Mouse (Mus musculus) kidney, postnatal 0 days (tissue): ENCODE data around the gene Kif17. TPM values are rescaled to one million over a fixed set of nuclear protein-coding genes. Genes with fewer than 3 reads are reported as not detected.

Experiments used
- ATAC-seq: fragments of 200-750 bp; cut with Nextera tagmentation; replicated peaks from 2 replicates; pipeline ENCODE4 v1.8.0; 2017; ENCODE audit warnings: low read depth, moderate number of reproducible peaks, moderate TSS enrichment, moderate library complexity; ENCODE audit not compliant: low FRiP score
- DNase-seq: peaks from one replicate; pipeline ENCODE4 v3.0.0-alpha.2; 2016; ENCODE audit warnings: low spot score
- H3K27ac ChIP-seq: fragments of 300-500 bp; sonication (generic); 2 replicates; pipeline ENCODE4 v1.5.1; 2014; ENCODE audit warnings: mild to moderate bottlenecking
- H3K27me3 ChIP-seq: fragments of 300-500 bp; sonication (generic); 2 replicates; pipeline ENCODE4 v1.6.1; 2014; ENCODE audit warnings: low read length, mixed read lengths; ENCODE audit not compliant: insufficient read depth
- H3K36me3 ChIP-seq: fragments of 300-500 bp; sonication (generic); 2 replicates; pipeline ENCODE4 v1.6.1; 2014; ENCODE audit warnings: low read length, mixed read lengths; ENCODE audit not compliant: insufficient read depth
- H3K4me1 ChIP-seq: fragments of 300-500 bp; sonication (generic); replicated peaks from 2 replicates; pipeline ENCODE4 v1.6.1; 2014; ENCODE audit warnings: antibody characterized with exemption, low read length, mixed read lengths; ENCODE audit not compliant: insufficient read depth
- H3K4me2 ChIP-seq: fragments of 300-500 bp; sonication (generic); 2 replicates; pipeline ENCODE4 v1.6.1; 2014; ENCODE audit warnings: mild to moderate bottlenecking, low read length, moderate library complexity, mixed read lengths
- H3K4me3 ChIP-seq: fragments of 300-500 bp; sonication (generic); replicated peaks from 2 replicates; pipeline ENCODE4 v1.5.1; 2014; ENCODE audit warnings: low read depth, low read length
- H3K9ac ChIP-seq: fragments of 300-500 bp; sonication (generic); 2 replicates; pipeline ENCODE4 v1.6.1; 2014; ENCODE audit warnings: low read depth, low read length
- H3K9me3 ChIP-seq: fragments of 300-500 bp; sonication (generic); replicated peaks from 2 replicates; pipeline ENCODE4 v1.6.1; 2016; ENCODE audit warnings: low read length, inconsistent platforms, mixed read lengths
- CTCF ChIP-seq: IDR thresholded peaks from 2 replicates; pipeline ENCODE4 v1.5.1; 2016; ENCODE audit warnings: antibody characterized with exemption, low read depth, mild to moderate bottlenecking, moderate library complexity
- WGBS: fragments of 180-500 bp; shearing (Covaris S2); extraction: QIAGEN DNeasy Blood & Tissue Kit; methylation state at CpG from one replicate; pipeline ENCODE4 v1.1.7; 2014; 5-methylcytosine and 5-hydroxymethylcytosine counted together
- polyA plus RNA-seq: library from polyadenylated mRNA; unstranded; fragments of >200 nt; fragmentation: Nextera tagmentation; extraction: Ambion mirVana; gene quantifications from 2 replicates; pipeline ENCODE4 v1.2.1, GENCODE M21; 2015

Gene Kif17
- polyA plus RNA-seq, 1 experiment from 2014 or later: 0.66 TPM

DNA sequence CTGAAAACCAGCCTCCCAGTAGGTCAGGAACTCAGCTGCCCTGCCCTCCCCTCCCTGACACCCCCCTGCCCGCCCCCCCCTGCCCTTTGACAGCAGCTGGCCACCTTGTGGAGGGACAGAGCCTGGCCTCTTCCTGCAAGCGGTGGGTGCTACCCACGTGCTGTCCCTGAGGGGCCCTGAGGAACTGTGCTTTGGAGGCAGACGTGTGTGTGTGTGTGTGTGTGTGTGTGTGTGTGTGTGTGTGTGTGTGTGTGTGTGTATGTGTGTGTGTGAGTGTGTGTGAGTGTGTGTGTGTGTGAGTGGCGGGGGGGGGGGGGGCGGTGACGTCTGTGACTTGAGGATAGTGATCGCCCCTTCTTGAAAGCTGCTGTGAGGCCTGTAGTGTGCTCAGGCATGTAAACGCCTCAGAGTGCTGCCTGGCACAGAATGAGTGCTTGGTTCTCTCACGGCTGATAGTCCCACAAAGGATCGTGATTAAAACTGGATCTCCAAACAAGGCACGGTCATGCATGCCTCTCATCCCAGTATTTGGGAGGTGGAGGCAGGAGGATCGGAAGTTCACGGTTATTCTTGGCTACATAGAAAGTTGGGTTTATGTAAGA is 43.8 kb downstream of the Kif17 start:
- Histone ChIP-seq H3K27ac (no peak overlapping the region), H3K4me1 (no peaks in the 10 kb centered on the region), H3K27me3 (no peaks in the 10 kb centered on the region), H3K4me3 (no peak overlapping the region), H3K4me2 (no peak overlapping the region), H3K9me3 (no peaks in the 10 kb centered on the region), H3K9ac (no peak overlapping the region), H3K36me3 (no peaks in the 10 kb centered on the region)
- ATAC-seq (no peak), DNase-seq (no peak)
- TF ChIP-seq CTCF: no peak
- WGBS: 80% methylated on average over 11 of the region's 14 CpGs

DNA sequence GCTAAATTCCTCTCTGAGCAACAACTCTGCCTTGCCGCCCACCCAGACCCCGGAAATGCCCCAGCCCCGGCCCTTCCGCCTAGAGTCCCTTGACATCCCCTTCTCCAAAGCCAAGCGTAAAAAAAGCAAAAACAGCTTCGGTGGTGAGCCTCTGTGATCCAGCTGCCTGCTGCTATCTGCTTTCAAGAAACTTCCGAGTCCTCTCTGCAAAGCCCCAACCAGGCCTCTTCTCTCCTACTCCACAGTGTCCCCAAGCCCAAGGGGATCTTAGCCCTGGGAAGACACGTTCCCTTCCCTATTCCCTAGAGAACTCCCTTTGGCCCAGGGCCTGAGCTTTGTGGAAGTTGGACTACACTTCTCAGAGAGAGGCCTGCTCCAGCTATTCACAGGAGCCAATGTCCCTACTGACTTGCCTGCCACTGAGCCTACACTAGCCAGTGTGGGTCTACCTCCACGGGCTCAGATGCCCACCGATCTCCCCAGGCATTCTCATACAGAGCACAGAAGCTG is 51.1 kb downstream of the Kif17 start:
- no peak for TF ChIP-seq CTCF
- Histone ChIP-seq H3K4me2 (no peak overlapping the region), H3K36me3 (no peaks in the 10 kb centered on the region), H3K27ac (no peak overlapping the region), H3K9me3 (no peaks in the 10 kb centered on the region), H3K4me1 (peaks cover 12% of the 10 kb centered on the region), H3K27me3 (no peaks in the 10 kb centered on the region), H3K9ac (no peak overlapping the region), H3K4me3 (no peak overlapping the region)
- ATAC-seq: no peak
- WGBS: 89% methylated on average over 10 of the region's 10 CpGs
- DNase-seq: no peak

DNA sequence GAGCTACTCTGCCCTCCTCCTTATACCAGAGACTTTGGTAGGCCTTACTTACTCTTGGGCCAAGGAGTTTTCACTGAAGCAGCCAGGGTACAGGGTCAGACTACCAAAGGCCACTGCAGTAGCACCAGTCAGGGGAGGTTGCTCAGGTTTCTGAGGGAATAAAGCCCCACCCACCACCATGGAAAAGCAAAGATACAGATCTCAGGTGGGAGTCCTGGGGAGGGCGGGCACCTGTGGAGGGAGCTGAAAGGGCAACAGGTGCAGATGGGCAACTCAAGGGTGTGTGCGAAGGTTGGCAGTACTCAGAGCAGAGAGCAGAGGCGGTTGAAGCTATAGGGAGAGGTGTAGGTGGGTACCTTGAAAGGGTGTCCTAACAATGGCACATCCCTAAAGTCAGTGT is 52.8 kb downstream of the Kif17 start:
- H3K9me3 ChIP-seq: no peaks in the 10 kb centered on the region
- H3K4me1 ChIP-seq: peaks cover 12% of the 10 kb centered on the region
- TF ChIP-seq CTCF: no peak
- no peak for DNase-seq
- no peaks in the 10 kb centered on the region for H3K27me3 ChIP-seq
- no peak overlapping the region for H3K4me3 ChIP-seq
- ATAC-seq: no peak
- 86% methylated on average over 3 of the region's 3 CpGs for WGBS
- H3K36me3 ChIP-seq: 0 out of 2 replicates have a peak, but pooled peaks cover 9% of the 10 kb centered on the region
- no peak overlapping the region for H3K4me2 ChIP-seq
- H3K9ac ChIP-seq: no peak overlapping the region
- H3K27ac ChIP-seq: no peak overlapping the region

DNA sequence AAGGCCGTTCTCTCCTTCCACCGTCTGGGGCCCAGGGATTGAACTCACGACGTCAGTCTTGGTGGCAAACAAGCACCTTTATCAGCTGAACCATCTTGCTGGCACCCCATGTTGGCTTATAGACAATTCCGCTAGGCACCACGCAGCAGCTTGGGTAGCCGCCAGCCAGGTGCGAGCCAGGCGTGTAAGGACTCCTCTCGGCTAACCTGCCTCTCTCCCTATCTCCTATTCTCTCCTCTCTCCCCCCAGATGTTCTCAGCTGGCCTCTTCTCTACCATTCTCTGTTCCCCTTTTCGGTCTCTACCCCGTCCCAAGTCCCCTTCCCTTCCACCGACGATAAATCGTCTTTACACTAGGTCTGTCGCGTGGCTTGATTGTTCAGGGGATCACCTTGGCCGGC is 53.5 kb downstream of the Kif17 start:
- H3K4me2 ChIP-seq: peak overlapping the region; percentile 60
- DNase-seq: no peak
- peaks cover 12% of the 10 kb centered on the region for H3K4me1 ChIP-seq
- no peak for ATAC-seq
- 0 out of 2 replicates have a peak, but pooled peaks cover 9% of the 10 kb centered on the region for H3K36me3 ChIP-seq
- 11% methylated on average over 18 of the region's 18 CpGs for WGBS
- no peaks in the 10 kb centered on the region for H3K9me3 ChIP-seq
- H3K27me3 ChIP-seq: no peaks in the 10 kb centered on the region
- H3K27ac ChIP-seq: peak overlapping the region; percentile 9; the same call in 1 of the 2 replicates
- TF ChIP-seq CTCF: no peak
- H3K4me3 ChIP-seq: peak overlapping the region; percentile 97
- H3K9ac ChIP-seq: peak overlapping the region; percentile 51

DNA sequence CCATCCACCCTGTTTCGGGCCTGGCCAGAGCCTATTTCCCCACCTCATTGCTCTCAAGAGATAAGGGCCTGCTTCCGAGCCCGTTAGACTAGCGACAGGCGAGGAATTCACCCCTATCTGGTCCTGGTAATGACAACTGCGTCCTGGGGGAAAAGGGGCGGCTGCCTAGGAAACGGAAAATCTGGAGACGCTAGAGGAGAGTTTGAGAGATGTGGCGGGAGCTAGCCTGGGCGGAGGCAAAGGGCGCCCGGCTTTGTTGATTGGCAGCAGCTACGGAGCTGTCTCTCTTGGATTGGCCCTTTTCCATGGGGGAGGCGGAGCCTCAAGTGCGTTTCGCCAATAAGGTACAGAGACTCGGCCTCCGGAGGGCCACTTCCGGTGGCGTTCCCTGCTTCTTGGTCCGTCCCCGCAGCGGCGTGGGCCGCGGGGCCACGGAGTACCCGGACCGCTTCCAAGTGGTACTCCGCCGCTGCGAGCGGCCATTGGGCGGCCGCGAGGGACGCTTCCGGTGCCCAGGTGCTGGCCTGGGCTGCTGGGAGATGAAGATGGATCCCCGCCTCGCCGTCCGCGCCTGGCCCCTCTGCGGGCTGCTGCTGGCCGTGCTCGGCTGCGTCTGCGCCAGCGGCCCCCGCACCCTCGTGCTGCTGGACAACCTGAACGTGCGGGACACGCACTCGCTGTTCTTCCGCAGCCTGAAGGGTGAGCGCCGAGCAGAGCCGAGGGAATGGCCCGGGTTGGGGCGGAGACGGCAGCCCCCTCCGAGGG is 54.3 kb downstream of the Kif17 start, which contains the start of gene Ddost:
Gene Ddost (plus strand): TSS at position 391 of the 765 bp plus-strand sequence.
- WGBS: under 1% methylated on average over 64 of the region's 64 CpGs
- TF ChIP-seq CTCF: no peak
- H3K27me3 ChIP-seq: no peaks in the 10 kb centered on the region
- DNase-seq (peak; percentile 99), ATAC-seq (peak; percentile 97)
- H3K4me1 ChIP-seq: peaks cover 12% of the 10 kb centered on the region
- peak within 1 kb of the TSS; percentile 90 for H3K9ac ChIP-seq
- peak within 1 kb of the TSS; percentile 97 for H3K4me3 ChIP-seq
- no peaks in the 10 kb centered on the region for H3K9me3 ChIP-seq
- peaks cover 17% of the 10 kb centered on the region; the same call in 1 of the 2 replicates for H3K36me3 ChIP-seq
- peak within 1 kb of the TSS; percentile 61 for H3K27ac ChIP-seq
- peak within 1 kb of the TSS; percentile 86 for H3K4me2 ChIP-seq

DNA sequence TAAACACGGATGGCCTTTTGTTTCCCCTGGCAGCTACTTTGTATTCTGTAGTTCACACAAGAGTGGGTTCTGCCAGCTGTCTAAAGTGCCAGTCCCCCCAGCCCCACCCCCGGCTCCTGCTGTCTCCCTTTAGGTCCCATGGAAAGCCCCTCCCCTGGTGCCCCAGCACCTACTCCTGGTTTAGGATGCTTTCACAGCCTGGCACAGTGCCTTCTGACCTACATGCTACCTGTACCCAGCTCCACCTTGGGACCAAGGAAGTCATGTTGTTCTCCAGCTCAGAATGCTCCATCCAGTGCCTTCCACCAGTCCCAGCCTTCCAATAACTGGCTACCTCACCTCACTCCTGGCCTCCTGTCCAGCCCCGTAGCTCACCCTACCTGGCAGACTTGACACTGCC is 56.8 kb downstream of the Kif17 start:
- no peaks in the 10 kb centered on the region for H3K9me3 ChIP-seq
- H3K36me3 ChIP-seq: peaks cover 28% of the 10 kb centered on the region
- H3K4me1 ChIP-seq: peaks cover 12% of the 10 kb centered on the region
- no peak overlapping the region for H3K4me3 ChIP-seq
- WGBS: 88% methylated on average over 3 of the region's 3 CpGs
- ATAC-seq (no peak), DNase-seq (no peak)
- H3K4me2 ChIP-seq: no peak overlapping the region
- H3K27ac ChIP-seq: no peak overlapping the region
- no peaks in the 10 kb centered on the region for H3K27me3 ChIP-seq
- H3K9ac ChIP-seq: no peak overlapping the region
- no peak for TF ChIP-seq CTCF
